Mouse (Mus musculus) bone marrow, adult 2 months (tissue): ENCODE data around the gene Rnaseh1. TPM values are rescaled to one million over a fixed set of nuclear protein-coding genes. Genes with fewer than 3 reads are reported as not detected.

Source experiments
- H3K27ac ChIP-seq: fragments of 200-500 bp; 2 replicates; pipeline ENCODE4 v1.5.1; 2012; ENCODE audit warnings: low read depth, mild to moderate bottlenecking, control low read depth, inconsistent platforms, low read length; ENCODE audit not compliant: control insufficient read depth, poor library complexity, insufficient read depth
- H3K4me1 ChIP-seq: fragments of 200-500 bp; 2 replicates; pipeline ENCODE4 v1.6.1; 2011; ENCODE audit warnings: low read length; ENCODE audit not compliant: control insufficient read depth, insufficient read depth
- H3K4me3 ChIP-seq: fragments of 200-500 bp; replicated peaks from 2 replicates; pipeline ENCODE3; 2011; ENCODE audit warnings: mild to moderate bottlenecking, low read depth, low read length, control low read depth; ENCODE audit not compliant: control insufficient read depth
- CTCF ChIP-seq: fragments of 200-500 bp; IDR thresholded peaks from 2 replicates; pipeline ENCODE4 v1.5.1; 2011; ENCODE audit warnings: low read length, control low read depth; ENCODE audit not compliant: control insufficient read depth, insufficient read depth
- POLR2A ChIP-seq: fragments of 200-500 bp; IDR thresholded peaks from 2 replicates; pipeline ENCODE4 v1.6.1; 2011; ENCODE audit warnings: low read depth, mild to moderate bottlenecking, control low read depth, low read length, borderline replicate concordance; ENCODE audit not compliant: control insufficient read depth
- WGBS: fragments of 180-500 bp; shearing (Covaris S2); methylation state at CpG from one replicate; pipeline ENCODE4 v1.1.7; 2018; 5-methylcytosine and 5-hydroxymethylcytosine counted together
- polyA plus RNA-seq: library from polyadenylated mRNA; stranded (reverse); fragments of >200 nt; gene quantifications from 2 replicates; pipeline ENCODE4 v1.2.4, GENCODE M21; 2011; ENCODE audit warnings: low replicate concordance; ENCODE audit not compliant: missing spikeins, insufficient read depth, insufficient read length

The Rnaseh1 gene
- polyA plus RNA-seq, 1 experiment = 18.7 TPM

DNA sequence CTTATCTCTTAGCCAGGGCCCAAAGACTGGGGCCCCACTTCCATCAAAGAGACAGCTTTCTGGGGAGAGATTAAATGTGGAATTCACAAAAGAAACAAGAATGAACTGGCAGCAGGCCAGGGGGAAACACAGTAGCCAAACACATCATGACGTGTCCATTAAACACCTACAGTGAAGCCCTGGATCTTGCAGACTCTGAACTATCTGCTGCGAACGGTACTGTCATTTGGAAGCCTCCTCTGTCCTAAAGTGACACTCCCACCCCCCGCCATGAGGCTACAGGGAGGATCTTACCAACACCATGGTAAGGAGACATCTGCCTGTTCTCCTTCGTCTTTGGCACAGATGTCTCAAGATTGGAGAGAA is 27.3 kb upstream of the Rnaseh1 start:
- Histone ChIP-seq H3K27ac (no peak overlapping the region), H3K4me1 (no peaks in the 10 kb centered on the region), H3K4me3 (no peak overlapping the region)
- TF ChIP-seq CTCF (no peak), POLR2A (no peak)
- 62% methylated on average over 5 of the region's 5 CpGs for WGBS

DNA sequence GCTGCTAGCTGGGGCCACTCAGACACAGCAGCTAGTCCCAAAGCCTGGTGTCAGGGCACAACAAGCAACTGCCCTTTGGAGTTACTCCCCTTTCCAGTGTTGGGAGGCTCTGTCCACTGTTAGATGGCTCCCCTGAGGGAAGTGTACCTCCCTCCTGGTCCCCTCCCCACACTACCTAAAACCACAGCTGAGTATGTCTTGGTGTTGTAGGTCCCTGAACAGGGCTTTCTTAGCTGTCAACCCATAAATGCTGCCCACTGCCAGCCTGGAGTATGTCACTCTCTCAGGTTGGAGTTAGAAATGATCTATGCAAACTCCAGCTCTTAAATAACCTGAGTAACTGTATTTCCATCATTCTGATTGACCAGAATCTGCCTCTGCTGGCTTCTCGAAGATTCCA is 26.8 kb upstream of the Rnaseh1 start:
- H3K4me3 ChIP-seq = no peak overlapping the region
- no peak overlapping the region for H3K27ac ChIP-seq
- 71% methylated on average over 1 of the region's 1 CpGs for WGBS
- no peaks in the 10 kb centered on the region for H3K4me1 ChIP-seq
- no peak for TF ChIP-seq CTCF
- TF ChIP-seq POLR2A = no peak

DNA sequence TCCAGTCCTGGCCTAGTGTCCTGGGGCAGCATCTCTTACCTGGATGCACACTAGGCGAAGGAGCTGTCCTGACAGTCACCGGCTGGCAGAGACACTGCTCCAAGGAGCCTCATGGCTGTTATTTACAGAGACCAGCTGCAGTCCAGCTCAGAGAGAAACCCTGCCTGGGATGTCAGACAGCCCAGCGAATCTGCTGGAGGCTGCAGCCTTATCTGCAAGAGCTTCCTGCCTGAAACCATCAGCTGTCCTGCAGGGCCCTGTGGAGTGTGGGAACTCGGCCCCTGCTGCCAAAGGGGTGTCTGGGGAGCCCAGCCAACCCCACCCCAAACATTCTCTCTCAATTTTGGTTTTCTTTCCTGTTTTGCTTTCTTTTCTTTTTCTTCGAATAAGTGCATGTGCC is 26.2 kb upstream of the Rnaseh1 start, which contains the start of gene Colec11:
Gene Colec11 (minus strand): TSS at position 183 of the 400 bp plus-strand sequence.
- Histone ChIP-seq H3K4me3 (no peak within 1 kb of the TSS), H3K27ac (no peak within 1 kb of the TSS), H3K4me1 (no peaks in the 10 kb centered on the region)
- TF ChIP-seq POLR2A = no peak
- no peak for TF ChIP-seq CTCF
- WGBS = 42% methylated on average over 5 of the region's 5 CpGs

DNA sequence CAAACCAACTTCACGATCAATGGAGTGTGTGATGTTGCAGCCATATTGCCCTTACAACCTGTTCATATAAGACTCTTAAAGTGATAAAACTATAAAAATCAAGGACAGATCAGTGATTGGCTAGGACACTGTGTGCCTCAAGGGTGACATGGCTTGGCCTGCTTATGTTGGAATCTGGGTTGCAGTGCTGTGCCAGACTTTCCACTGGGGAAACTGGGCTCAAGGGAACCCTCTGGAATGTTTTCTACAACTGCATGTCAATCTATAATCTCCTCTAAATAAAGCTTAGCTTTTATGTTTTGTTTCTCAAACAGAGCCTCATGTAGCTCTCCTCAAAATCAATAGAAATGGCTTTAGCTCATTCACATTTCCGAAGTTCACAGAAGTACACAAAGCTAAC is 25.2 kb upstream of the Rnaseh1 start:
- H3K4me1 ChIP-seq = no peaks in the 10 kb centered on the region
- no peak overlapping the region for H3K4me3 ChIP-seq
- no peak overlapping the region for H3K27ac ChIP-seq
- TF ChIP-seq POLR2A (no peak), CTCF (no peak)
- WGBS = 79% methylated on average over 2 of the region's 2 CpGs

DNA sequence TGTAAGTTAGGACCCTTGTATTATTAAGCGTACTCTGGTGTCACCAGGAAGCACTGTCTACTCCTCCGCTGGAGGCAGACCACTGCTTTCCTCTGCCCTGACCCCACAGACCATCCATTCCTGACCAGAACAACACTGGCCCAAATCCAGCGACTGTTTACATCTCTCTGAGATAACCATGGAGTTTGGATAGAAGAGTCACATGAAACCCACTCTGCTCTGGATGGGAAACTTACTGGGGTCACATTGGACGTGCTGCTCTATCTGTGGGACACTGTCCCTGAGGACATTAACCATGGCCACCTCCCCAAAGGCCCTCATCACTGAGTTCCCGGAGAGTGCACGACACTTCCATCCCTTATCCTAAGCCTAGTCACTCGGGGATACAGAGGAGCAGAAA is 24.0 kb upstream of the Rnaseh1 start:
- Histone ChIP-seq H3K4me1 (no peaks in the 10 kb centered on the region), H3K4me3 (no peak overlapping the region), H3K27ac (no peak overlapping the region)
- TF ChIP-seq POLR2A (no peak), CTCF (no peak)
- 80% methylated on average over 7 of the region's 7 CpGs for WGBS

DNA sequence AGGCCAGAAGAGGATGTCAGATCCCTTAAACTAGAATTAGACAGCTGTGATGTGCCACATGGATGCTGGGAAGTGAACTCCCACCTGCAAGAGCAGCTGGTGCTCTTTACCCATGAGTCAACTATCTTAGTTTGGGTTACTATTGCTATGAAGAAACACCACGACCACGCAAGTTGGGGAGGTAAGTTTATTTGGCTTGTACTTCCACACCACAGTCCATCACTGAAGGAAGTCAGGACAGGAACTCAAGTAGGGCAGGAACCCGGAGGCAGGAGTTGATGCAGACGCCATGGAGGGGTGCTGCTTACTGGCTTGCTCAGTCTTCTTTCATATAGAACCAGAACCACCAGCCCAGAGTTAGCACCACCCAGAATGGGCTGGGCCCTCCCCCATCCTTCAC is 22.3 kb upstream of the Rnaseh1 start:
- TF ChIP-seq POLR2A = no peak
- TF ChIP-seq CTCF = no peak
- no peak overlapping the region for H3K27ac ChIP-seq
- 37% methylated on average over 4 of the region's 4 CpGs for WGBS
- H3K4me1 ChIP-seq = no peaks in the 10 kb centered on the region
- no peak overlapping the region for H3K4me3 ChIP-seq

DNA sequence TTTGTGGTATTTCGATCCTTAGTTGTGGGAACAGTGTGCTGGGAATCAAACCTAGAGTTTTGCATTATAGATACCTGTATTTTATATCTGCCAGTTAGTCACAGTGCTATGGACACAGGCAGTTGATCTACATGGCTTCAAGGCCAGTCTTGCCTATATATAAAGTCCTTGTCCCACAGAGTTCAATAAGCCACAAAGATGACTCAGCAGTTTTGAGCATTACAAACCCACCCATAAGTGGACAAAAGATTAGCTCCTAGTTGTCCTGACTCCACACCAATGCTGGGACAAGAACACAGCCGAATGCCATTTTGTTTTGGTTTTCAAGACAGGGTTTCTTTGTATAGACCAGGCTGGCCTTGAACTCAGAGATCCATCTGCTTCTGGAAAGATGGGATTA is 21.0 kb upstream of the Rnaseh1 start:
- 90% methylated on average over 2 of the region's 2 CpGs for WGBS
- Histone ChIP-seq H3K4me3 (no peak overlapping the region), H3K27ac (no peak overlapping the region), H3K4me1 (no peaks in the 10 kb centered on the region)
- TF ChIP-seq CTCF = no peak
- no peak for TF ChIP-seq POLR2A

DNA sequence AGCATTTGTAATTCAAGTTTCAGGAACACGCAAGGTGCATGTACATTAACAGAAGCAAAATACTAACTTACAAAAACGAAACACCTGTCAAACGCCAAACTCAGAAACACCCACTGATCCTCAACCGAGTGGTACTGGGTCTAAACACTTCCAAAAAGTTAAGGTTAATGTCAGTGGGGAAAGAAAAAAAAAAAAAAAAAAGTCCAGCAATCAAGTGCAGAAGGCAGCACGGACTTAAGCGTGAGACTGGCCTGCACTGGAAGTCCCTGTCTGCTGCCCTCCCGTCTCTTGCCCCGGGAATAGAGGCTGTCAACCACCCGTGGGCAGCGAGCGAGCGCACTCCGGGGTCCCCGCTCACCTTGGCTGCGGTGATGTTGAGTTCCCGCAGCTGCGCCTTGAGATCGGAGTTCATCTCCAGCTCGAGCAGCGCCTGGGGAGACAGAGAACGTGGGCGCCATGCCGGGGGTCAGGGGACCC is 14.3 kb upstream of the Rnaseh1 start:
- peak overlapping the region; percentile 72 for H3K27ac ChIP-seq
- whole genome bisulfite sequencing = 2% methylated on average over 23 of the region's 23 CpGs
- peaks cover 2% of the 10 kb centered on the region; the same call in 1 of the 2 replicates for H3K4me1 ChIP-seq
- TF ChIP-seq POLR2A (no peak), CTCF (no peak)
- peak overlapping the region; percentile 61 for H3K4me3 ChIP-seq

DNA sequence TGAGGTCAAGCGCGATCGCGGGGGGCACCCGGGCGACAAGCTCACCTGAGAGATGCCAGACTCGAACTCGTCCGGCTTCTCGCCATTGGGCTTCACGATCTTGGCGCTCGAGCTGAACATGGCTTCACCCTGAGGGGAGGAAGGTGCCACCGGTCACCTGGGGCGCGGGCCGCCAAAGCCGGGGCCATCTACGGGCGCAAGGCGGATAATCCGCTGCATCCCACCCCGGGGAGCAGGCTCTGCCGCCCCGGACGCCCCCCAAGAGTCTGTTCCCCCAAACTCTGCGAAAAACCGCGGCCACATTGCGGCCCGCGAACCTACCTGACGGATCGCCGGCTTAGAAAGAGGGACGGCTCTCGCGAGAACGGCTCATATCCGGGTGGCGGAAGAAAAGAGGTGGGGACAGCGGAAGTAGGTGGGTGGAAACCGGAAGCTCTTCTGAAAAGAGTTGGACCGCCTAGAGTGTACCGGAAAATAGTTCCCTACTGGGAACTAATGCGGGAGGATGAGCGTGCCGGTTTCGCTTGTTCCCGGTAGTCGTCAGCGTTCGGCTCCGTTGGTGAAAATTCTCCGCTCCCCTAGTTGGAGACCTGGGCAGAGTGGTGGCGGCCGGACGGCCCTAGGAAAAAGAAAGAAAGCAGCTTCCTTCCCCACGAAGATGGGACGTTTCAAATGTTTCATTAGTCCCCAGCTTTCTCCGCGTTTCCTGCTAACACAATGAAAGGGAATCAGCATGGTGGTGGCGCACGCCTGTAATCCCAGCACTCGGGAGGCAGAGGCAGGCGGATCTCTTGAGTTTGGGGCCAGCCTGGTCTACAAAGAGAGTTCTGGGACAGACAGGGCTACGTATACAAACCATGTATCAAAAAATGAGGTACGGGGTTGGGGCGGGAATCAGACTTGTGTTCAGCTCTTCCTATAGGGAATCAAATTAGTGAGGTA is 13.6 kb upstream of the Rnaseh1 start, which contains the start of gene Rps7:
Gene Rps7 (minus strand): TSS at position 419 of the 942 bp plus-strand sequence.
- peak; percentile 76 for TF ChIP-seq POLR2A
- 0 out of 2 replicates have a peak, but pooled peaks have one; percentile 1 for TF ChIP-seq CTCF
- Histone ChIP-seq H3K4me1 (peaks cover 2% of the 10 kb centered on the region; the same call in 1 of the 2 replicates), H3K4me3 (peak within 1 kb of the TSS; percentile 61), H3K27ac (peak within 1 kb of the TSS; percentile 72)
- 4% methylated on average over 69 of the region's 69 CpGs for WGBS
